Mouse (Mus musculus) heart, adult 2 months (tissue): ENCODE measurements around the gene Hist1h2be. TPM values are rescaled to one million over a fixed set of nuclear protein-coding genes. Genes with fewer than 3 reads are reported as not detected.
"Not testable (repeated sequence)": the region's sequence is repeated elsewhere in the genome, so short reads cannot be mapped to it uniquely, and the experiment has no call there.

Source experiments
- DNase-seq, 2 experiments: peaks; one replicate each; pipeline ENCODE4 v3.0.0; 2021
- H3K27ac ChIP-seq: fragments of 200-600 bp; 2 replicates; pipeline ENCODE4 v1.8.1; 2022
- H3K27me3 ChIP-seq: fragments of 200-500 bp; 2 replicates; pipeline ENCODE4 v1.6.1; 2012; ENCODE audit warnings: mild to moderate bottlenecking, low read length, inconsistent platforms, mixed read lengths; ENCODE audit not compliant: control insufficient read depth, insufficient read depth
- H3K36me3 ChIP-seq: fragments of 200-500 bp; 2 replicates; pipeline ENCODE4 v1.6.1; 2012; ENCODE audit warnings: low read length, inconsistent platforms; ENCODE audit not compliant: control insufficient read depth, insufficient read depth
- H3K4me1 ChIP-seq: fragments of 200-500 bp; 2 replicates; pipeline ENCODE4 v1.6.1; 2011; ENCODE audit warnings: low read length; ENCODE audit not compliant: control insufficient read depth, insufficient read depth
- H3K4me3 ChIP-seq: fragments of 200-600 bp; 2 replicates; pipeline ENCODE4 v1.8.1; 2022
- H3K79me2 ChIP-seq: fragments of 200-500 bp; replicated peaks from 2 replicates; pipeline ENCODE4 v1.6.1; 2012; ENCODE audit warnings: mild to moderate bottlenecking, inconsistent platforms, low read length, moderate library complexity, mixed read lengths; ENCODE audit not compliant: control insufficient read depth, insufficient read depth
- H3K9ac ChIP-seq: fragments of 200-500 bp; 2 replicates; pipeline ENCODE4 v1.6.1; 2012; ENCODE audit warnings: low read depth, mild to moderate bottlenecking, control low read depth, inconsistent platforms, low read length, mixed read lengths
- CTCF ChIP-seq: fragments of 200-600 bp; IDR thresholded peaks from 2 replicates; pipeline ENCODE4 v1.8.1; 2022; ENCODE audit warnings: antibody characterized with exemption, mild to moderate bottlenecking, moderate library complexity
- EP300 ChIP-seq: fragments of 200-500 bp; IDR thresholded peaks from 2 replicates; pipeline ENCODE4 v1.6.1; 2011; ENCODE audit warnings: low read depth, low read length, control low read depth; ENCODE audit not compliant: insufficient read depth
- POLR2A ChIP-seq: fragments of 200-500 bp; IDR thresholded peaks from 2 replicates; pipeline ENCODE4 v1.6.1; 2011; ENCODE audit warnings: mild to moderate bottlenecking, low read depth, low read length, control low read depth; ENCODE audit not compliant: insufficient read depth
- WGBS: fragments of 180-500 bp; shearing (Covaris S2); methylation state at CpG from one replicate; pipeline ENCODE4 v1.1.7; 2018; 5-methylcytosine and 5-hydroxymethylcytosine counted together
- intact Hi-C: fragments of 180-260 bp; cut with DNase I; formaldehyde crosslinking; loops from one replicate; pipeline ENCODE4 v1.15.1; 2025
- polyA plus RNA-seq: library from polyadenylated mRNA; depleted of rRNA; stranded (reverse); fragments of >200 nt; gene quantifications from 2 replicates; pipeline ENCODE4 v1.2.3, GENCODE M21; 2012
- total RNA-seq, 2 experiments: library from RNA; stranded (reverse); gene quantifications; 2 replicates each; pipeline ENCODE4 v1.2.3; 2021

Hist1h2be gene
- total and polyA plus RNA-seq, 3 experiments: 2.4 to 9.8 (median 8.8) TPM

DNA sequence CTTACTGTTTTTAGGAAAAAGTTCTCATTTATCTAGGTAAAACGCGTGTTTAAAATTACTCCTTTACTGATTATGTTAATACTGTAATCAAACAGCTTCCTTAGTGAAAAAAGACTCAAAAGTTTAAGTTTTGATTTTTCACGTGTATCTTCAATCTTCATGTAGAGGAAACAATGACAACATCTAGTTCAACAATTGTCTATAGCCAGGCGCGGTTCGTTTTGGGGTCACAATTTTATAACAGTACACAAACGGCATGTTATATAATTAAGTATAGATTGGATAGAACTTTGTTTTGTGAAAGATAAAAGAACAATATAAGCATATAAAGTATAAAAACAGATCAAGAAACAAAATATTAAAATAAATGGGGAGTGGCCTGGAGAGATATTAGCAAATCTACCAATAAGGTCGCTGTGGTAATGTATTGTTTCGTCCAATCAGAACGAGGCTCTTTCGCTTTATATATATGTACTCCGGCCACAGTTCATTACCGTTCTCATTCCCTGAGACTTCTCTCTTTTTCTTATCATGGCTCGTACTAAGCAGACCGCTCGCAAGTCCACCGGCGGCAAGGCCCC lies 45.6 kb downstream of the Hist1h2be start, which contains the start of gene Hist1h3d:
Gene Hist1h3d (plus strand): TSS at position 493 of the 581 bp plus-strand sequence.
- Histone ChIP-seq H3K36me3 (peaks cover 6% of the 10 kb centered on the region), H3K27ac (peak within 1 kb of the TSS; percentile 6), H3K4me1 (peaks cover 4% of the 10 kb centered on the region), H3K4me3 (peak within 1 kb of the TSS; percentile 47), H3K9ac (peak within 1 kb of the TSS; percentile 52; the same call in 1 of the 2 replicates), H3K79me2 (no peaks in the 10 kb centered on the region), H3K27me3 (no peaks in the 10 kb centered on the region)
- WGBS: 9% methylated on average over 18 of the region's 18 CpGs
- intact Hi-C loops: no loop called here
- DNase-seq: peak in 1 of 2 experiments; percentile 46
- TF ChIP-seq POLR2A (peak; percentile 39; the same call in 1 of the 2 replicates), CTCF (no peak)

DNA sequence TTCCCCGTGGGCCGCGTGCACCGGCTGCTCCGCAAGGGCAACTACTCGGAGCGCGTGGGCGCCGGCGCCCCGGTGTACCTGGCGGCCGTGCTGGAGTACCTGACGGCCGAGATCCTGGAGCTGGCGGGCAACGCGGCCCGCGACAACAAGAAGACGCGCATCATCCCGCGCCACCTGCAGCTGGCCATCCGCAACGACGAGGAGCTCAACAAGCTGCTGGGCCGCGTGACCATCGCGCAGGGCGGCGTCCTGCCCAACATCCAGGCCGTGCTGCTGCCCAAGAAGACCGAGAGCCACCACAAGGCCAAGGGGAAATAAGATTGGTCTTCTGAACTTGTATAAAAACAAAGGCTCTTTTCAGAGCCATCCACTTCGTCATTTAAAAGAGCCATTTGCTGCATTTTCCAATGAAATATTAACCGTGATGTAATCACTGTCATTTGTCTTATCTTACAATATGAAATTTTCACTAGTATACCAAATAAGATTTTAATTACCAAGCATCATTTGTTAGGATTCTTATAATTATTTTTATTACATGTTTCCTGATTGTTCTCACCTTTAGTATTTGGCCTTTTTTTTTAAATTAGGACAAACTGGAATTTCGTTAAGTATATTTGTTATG lies 46.3 kb downstream of the Hist1h2be start:
- Histone ChIP-seq H3K4me3 (peak overlapping the region; percentile 43), H3K27ac (peak overlapping the region; percentile 6; the same call in 1 of the 2 replicates)
- H3K9ac ChIP-seq, H3K36me3 ChIP-seq, H3K4me1 ChIP-seq, H3K27me3 ChIP-seq, H3K79me2 ChIP-seq, intact Hi-C loops, DNase-seq: not testable (repeated sequence)
- 9% methylated on average over 11 of the region's 39 CpGs for WGBS

DNA sequence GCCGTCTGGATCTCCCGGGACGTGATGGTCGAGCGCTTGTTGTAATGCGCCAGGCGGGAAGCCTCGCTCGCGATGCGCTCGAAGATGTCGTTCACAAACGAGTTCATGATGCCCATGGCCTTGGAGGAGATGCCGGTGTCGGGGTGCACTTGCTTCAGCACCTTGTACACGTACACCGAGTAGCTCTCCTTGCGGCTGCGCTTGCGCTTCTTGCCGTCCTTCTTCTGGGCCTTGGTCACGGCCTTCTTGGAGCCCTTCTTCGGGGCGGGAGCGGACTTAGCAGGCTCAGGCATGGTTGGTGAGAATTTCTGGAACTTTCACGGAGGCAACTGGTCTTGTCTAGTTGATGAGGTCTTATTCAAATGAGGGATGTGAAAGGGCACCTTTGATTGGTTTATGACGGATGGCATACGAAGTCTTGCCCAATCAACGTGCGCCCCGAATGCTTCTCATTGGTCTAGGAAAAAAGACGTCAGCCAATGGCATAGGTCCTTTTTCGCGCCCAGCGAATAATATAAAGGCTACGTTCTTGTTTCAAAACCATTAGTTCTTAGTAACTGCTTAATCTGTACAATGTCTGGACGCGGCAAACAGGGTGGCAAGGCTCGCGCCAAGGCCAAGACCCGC lies 46.9 kb downstream of the Hist1h2be start, which contains the start of the genes Hist1h2bf and Hist1h2ad:
Gene Hist1h2bf (minus strand): TSS at position 299 of the 627 bp plus-strand sequence.
Gene Hist1h2ad (plus strand): TSS at position 484 of the 627 bp plus-strand sequence.
- H3K36me3 ChIP-seq: not testable (repeated sequence)
- 0 out of 2 replicates have a peak within 1 kb of the TSS, but pooled peaks have one; percentile 13 for H3K9ac ChIP-seq

DNA sequence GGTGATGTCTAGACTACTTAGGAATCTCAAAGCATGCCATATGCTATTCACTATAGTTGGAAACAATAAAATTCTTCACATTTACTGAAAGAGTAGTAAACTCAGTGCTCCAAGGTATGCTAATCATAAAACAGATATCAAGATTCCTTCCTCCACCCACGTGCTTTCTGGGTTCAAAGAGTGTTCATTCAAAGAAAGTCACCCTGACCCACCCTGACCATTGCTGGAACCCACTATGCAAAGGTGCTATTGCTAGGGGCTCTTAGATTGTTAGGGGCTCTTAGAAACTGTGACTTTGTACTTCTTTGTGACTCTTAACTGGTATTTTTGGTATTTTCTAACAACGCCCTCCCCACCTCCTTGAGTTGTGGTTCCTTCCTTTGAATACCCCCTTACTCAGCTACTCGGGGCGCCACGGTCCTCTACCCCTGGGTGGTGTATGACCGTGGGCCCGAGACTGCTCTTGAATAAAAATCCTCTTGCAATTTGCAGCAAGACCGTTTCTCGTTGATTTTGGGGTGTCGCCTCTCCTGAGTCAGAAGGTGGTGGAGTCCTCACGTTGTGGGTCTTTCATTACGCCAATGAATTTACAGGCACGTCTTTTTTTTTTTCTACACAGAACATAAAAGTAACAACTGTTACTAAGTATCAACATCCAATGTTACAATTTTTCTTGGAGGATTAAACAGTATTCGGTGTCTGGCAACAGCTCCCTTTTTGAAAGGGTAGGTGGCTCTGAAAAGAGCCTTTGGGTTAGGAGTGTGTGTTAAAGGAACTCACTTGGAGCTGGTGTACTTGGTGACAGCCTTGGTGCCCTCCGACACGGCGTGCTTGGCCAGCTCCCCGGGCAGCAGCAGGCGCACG lies 47.7 kb downstream of the Hist1h2be start:
- H3K27ac ChIP-seq, H3K4me1 ChIP-seq, H3K79me2 ChIP-seq, intact Hi-C loops, H3K9ac ChIP-seq, H3K36me3 ChIP-seq, DNase-seq, H3K27me3 ChIP-seq: not testable (repeated sequence)
- 31% methylated on average over 20 of the region's 20 CpGs for WGBS
- peak overlapping the region; percentile 43 for H3K4me3 ChIP-seq

More for the DNA sequence above, 46.9 kb downstream of the Hist1h2be start, which contains the start of the genes Hist1h2bf and Hist1h2ad:
- Histone ChIP-seq H3K27ac (peak within 1 kb of the TSS; percentile 57), H3K4me3 (peak within 1 kb of the TSS; percentile 43)
- DNase-seq: peak; percentile 73 to 89
- 12% methylated on average over 42 of the region's 42 CpGs for WGBS
- H3K27me3 ChIP-seq, H3K79me2 ChIP-seq, intact Hi-C loops, H3K4me1 ChIP-seq: not testable (repeated sequence)

DNA sequence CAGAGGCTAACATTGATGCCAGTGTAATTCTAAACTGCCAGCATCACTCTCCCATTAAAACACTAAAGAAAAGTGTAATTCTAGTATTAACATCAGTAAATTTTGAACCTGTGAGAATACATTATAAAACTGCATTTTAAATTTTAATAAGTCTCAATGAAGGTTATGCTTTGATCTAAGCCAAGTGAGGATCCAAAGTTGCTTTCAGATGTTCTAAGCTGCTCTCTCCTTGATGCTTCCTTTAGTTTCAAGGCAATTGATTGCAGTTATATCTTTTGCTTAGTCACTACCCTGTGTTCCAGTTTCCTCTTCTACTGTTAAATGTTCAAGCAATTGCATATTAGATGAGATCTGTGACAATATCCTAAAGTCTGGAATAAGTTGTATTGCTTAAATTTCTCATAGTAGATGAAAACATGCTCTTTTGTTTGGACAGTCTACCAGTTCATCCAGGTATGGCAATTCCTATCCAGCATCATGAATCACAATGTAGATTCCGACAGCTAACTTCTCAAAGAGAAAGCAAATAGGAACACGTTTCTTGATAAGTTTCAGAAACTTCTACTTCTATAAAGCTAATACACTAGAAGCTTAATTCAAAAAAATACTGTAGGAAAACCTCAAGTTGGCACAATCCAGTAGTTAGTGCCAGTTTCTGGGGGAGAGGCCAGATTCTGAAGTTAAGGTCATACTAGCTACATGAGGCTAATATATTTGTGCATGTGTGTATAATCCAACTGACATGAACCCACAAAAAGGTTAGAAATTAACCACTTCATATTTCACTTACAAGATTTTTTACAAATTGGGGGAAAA lies 48.5 kb downstream of the Hist1h2be start:
- H3K4me3 ChIP-seq: peak overlapping the region; percentile 63
- H3K36me3 ChIP-seq: peaks cover 6% of the 10 kb centered on the region
- H3K27me3 ChIP-seq: no peaks in the 10 kb centered on the region
- H3K9ac ChIP-seq: no peak overlapping the region
- H3K27ac ChIP-seq: no peak overlapping the region; the same call in 1 of the 2 replicates
- no peak for DNase-seq
- intact Hi-C loops: no loop called here
- TF ChIP-seq EP300: no peak
- TF ChIP-seq POLR2A: no peak
- TF ChIP-seq CTCF: no peak
- WGBS: 49% methylated on average over 2 of the region's 2 CpGs
- H3K79me2 ChIP-seq: no peaks in the 10 kb centered on the region
- peaks cover 4% of the 10 kb centered on the region for H3K4me1 ChIP-seq
